Mouse (Mus musculus): ENCODE results near the gene Rnf212b.

Gene Rnf212b

GRCm38 (mm10) chr14:54796760-54797159 is 17.2 kb upstream of the Rnf212b start:
- no peak for DNase-seq (ENCODE audit: low spot score)

GRCm38 (mm10) chr14:54799686-54800085 is 14.3 kb upstream of the Rnf212b start:
- no peak for DNase-seq (ENCODE audit: low spot score)

GRCm38 (mm10) chr14:54802428-54802827 is 11.5 kb upstream of the Rnf212b start:
- no peak for DNase-seq (ENCODE audit: low spot score)

- DNase-seq (ENCODE audit: low spot score): no peak
Measured at GRCm38 (mm10) chr14:54806124-54806523, 7.8 kb upstream of the Rnf212b start.

GRCm38 (mm10) chr14:54808718-54809667 is 4.9 kb upstream of the Rnf212b start:
- no peak for DNase-seq (ENCODE audit: low spot score)

- no peak for DNase-seq (ENCODE audit: low spot score)
Measured at GRCm38 (mm10) chr14:54809668-54810033, 4.3 kb upstream of the Rnf212b start.

GRCm38 (mm10) chr14:54815737-54816136 is 1.8 kb downstream of the Rnf212b start:
- no peak for DNase-seq (ENCODE audit: low spot score)

GRCm38 (mm10) chr14:54817791-54818190 is 3.9 kb downstream of the Rnf212b start:
- DNase-seq (ENCODE audit: low spot score): no peak

- no peak for DNase-seq (ENCODE audit: low spot score)
Measured at GRCm38 (mm10) chr14:54822301-54822700, 8.4 kb downstream of the Rnf212b start.

- DNase-seq (ENCODE audit: low spot score): no peak
Measured at GRCm38 (mm10) chr14:54823716-54824115, 9.8 kb downstream of the Rnf212b start.

GRCm38 (mm10) chr14:54843461-54843860 is 29.5 kb downstream of the Rnf212b start:
- no peak for DNase-seq (ENCODE audit: low spot score)

- no peak for DNase-seq (ENCODE audit: low spot score)
Measured at GRCm38 (mm10) chr14:54855726-54856125, 41.8 kb downstream of the Rnf212b start.

- DNase-seq (ENCODE audit: low spot score): no peak
Measured at GRCm38 (mm10) chr14:54856703-54857102, 42.8 kb downstream of the Rnf212b start.

- no peak for DNase-seq (ENCODE audit: low spot score)
Measured at GRCm38 (mm10) chr14:54857891-54858290, 44.0 kb downstream of the Rnf212b start.

- no peak for DNase-seq (ENCODE audit: low spot score)
Measured at GRCm38 (mm10) chr14:54860511-54860910, 46.6 kb downstream of the Rnf212b start.

GRCm38 (mm10) chr14:54863501-54864312 is 49.8 kb downstream of the Rnf212b start:
- peak; percentile 78 for DNase-seq (ENCODE audit: low spot score)

GRCm38 (mm10) chr14:54864313-54865036 is 50.5 kb downstream of the Rnf212b start:
- DNase-seq (ENCODE audit: low spot score): no peak

GRCm38 (mm10) chr14:54865626-54866025 is 51.7 kb downstream of the Rnf212b start:
- no peak for DNase-seq (ENCODE audit: low spot score)

- no peak for DNase-seq (ENCODE audit: low spot score)
Measured at GRCm38 (mm10) chr14:54866268-54866667, 52.3 kb downstream of the Rnf212b start.

GRCm38 (mm10) chr14:54866936-54867335 is 53.0 kb downstream of the Rnf212b start:
- peak; percentile 19 for DNase-seq (ENCODE audit: low spot score)

- no peak for DNase-seq (ENCODE audit: low spot score)
Measured at GRCm38 (mm10) chr14:54868026-54868425, 54.1 kb downstream of the Rnf212b start.

GRCm38 (mm10) chr14:54870861-54871260 is 56.9 kb downstream of the Rnf212b start, which contains the start of gene Homez:
Homez (minus strand) TSS chr14:54870961.
- DNase-seq (ENCODE audit: low spot score): no peak
